Mouse (Mus musculus): ENCODE results near the gene Eps15l1. TPM values are rescaled to one million over a fixed set of nuclear protein-coding genes. Genes with fewer than 3 reads are reported as not detected.

The Eps15l1 gene
- polyA plus RNA-seq, 1 experiment from 2014 or later = 60.5 TPM

DNA sequence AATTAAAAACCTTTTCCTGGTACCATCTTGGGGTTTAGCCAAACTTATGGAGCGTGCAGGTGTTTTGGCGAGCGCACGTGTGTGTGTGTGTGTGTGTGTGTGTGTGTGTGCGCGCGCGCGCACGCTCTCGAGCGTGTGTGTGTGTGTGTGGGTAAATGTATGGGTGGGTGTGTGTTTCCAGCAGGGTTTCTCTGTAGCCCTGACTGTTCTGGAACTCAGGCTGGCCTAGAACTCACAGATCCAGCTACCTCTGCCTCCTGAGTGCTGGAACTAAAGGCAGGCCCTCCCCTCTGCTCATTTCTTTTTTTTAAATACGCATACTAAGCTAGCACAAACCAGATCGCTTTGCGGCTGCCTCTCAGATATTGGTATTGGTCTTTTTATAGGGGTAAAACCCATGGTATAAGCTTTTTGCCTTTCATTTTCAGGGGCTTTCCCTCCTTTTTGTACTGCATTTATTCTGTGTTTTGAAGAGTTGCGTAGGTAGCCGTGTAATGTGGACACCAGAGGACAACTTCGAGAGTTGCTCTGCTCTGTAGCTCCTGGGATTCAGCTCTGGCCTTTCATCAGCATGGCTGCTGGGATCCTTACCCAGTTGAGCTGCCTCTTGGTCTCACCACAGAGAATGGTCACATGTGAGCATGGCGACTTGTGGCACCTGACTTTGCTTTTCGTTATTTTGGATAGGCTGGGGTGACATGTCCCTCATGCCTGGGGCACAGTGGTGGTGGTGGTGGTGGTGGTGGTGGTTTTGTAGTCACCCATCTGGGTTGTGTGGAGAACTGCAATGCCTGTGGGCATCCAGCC, 99.4 kb downstream of the Eps15l1 start:
- H3K27me3 ChIP-seq (ENCODE audit: control insufficient read depth, insufficient read depth, low read length) = peaks cover 40% of the 10 kb centered on the region
- no peak overlapping the region for H3K27ac ChIP-seq
- H3K9me3 ChIP-seq (ENCODE audit: control insufficient read depth, low read length) = no peaks in the 10 kb centered on the region
- DNase-seq (ENCODE audit: low spot score) = no peak
- no peaks in the 10 kb centered on the region for H3K36me3 ChIP-seq (replicated peaks; ENCODE audit: control insufficient read depth, insufficient read depth)
- 93% methylated on average over 20 of the region's 20 CpGs for whole genome bisulfite sequencing
- H3K4me3 ChIP-seq (replicated peaks; ENCODE audit: low read length) = no peak overlapping the region
- H3K4me2 ChIP-seq (replicated peaks) = peak overlapping the region; percentile 19
- H3K9ac ChIP-seq = no peak overlapping the region
- 0 out of 2 replicates have a peak, but pooled peaks cover 6% of the 10 kb centered on the region for H3K4me1 ChIP-seq (replicated peaks; ENCODE audit: control insufficient read depth, insufficient read depth, low read length)
- no peak for ATAC-seq (ENCODE audit: low FRiP score)

DNA sequence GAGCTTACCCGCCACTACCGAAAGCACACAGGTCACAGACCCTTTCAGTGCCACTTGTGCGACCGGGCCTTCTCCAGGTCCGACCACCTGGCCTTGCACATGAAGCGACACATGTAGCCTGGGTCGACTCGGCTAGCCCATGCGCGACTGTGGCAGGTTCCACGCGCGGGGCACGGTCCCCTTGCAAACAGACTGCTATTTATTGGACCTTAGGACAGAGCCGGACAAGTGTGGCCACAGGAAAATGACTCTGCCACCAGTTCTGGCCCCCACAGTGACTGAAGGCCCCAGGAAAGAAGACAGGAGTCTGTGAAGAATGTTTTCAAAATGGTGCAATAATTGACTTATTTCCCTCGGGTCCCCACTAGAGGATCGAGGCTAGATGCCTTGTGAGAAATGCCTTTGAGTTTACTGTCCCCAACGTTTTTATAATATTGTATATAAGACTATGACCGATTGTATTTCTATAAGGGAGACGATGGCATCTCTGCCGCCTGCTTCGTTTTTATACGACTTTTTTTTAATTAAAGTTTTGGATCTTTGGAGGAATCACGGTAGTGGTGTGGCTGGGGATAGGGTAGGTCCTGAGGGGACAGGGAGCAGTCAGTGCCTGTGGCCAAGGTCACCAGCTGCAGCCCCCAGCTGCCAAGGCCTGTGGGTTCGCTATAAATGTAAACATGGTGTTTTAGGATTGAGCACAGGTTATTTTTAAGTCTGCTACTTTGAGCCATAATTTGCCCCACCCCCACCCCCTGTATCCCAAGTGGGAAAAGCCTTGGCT, 100.3 kb downstream of the Eps15l1 start:
- H3K9ac ChIP-seq = no peak overlapping the region; the same call in 1 of the 2 replicates
- ATAC-seq (ENCODE audit: low FRiP score) (no peak), DNase-seq (ENCODE audit: low spot score) (no peak)
- H3K27ac ChIP-seq = no peak overlapping the region
- no peaks in the 10 kb centered on the region for H3K9me3 ChIP-seq (ENCODE audit: control insufficient read depth, low read length)
- peaks cover 40% of the 10 kb centered on the region for H3K27me3 ChIP-seq (ENCODE audit: control insufficient read depth, insufficient read depth, low read length)
- H3K4me1 ChIP-seq (replicated peaks; ENCODE audit: control insufficient read depth, insufficient read depth, low read length) = 0 out of 2 replicates have a peak, but pooled peaks cover 6% of the 10 kb centered on the region
- 0 out of 2 replicates have a peak overlapping the region, but pooled peaks have one; percentile 78 for H3K4me2 ChIP-seq (replicated peaks)
- H3K4me3 ChIP-seq (replicated peaks; ENCODE audit: low read length) = peak overlapping the region; percentile 50
- H3K36me3 ChIP-seq (replicated peaks; ENCODE audit: control insufficient read depth, insufficient read depth) = no peaks in the 10 kb centered on the region
- WGBS = 60% methylated on average over 25 of the region's 25 CpGs

GRCm38 (mm10) chr8:72319921-72320802, 101.1 kb downstream of the Eps15l1 start:
- Histone ChIP-seq H3K4me1 (replicated peaks; ENCODE audit: control insufficient read depth, insufficient read depth, low read length) (0 out of 2 replicates have a peak, but pooled peaks cover 6% of the 10 kb centered on the region), H3K27me3 (ENCODE audit: control insufficient read depth, insufficient read depth, low read length) (peaks cover 40% of the 10 kb centered on the region), H3K9ac (peak overlapping the region; percentile 48; the same call in 1 of the 2 replicates), H3K4me3 (replicated peaks; ENCODE audit: low read length) (peak overlapping the region; percentile 50), H3K27ac (no peak overlapping the region), H3K36me3 (replicated peaks; ENCODE audit: control insufficient read depth, insufficient read depth) (no peaks in the 10 kb centered on the region), H3K9me3 (ENCODE audit: control insufficient read depth, low read length) (no peaks in the 10 kb centered on the region), H3K4me2 (replicated peaks) (peak overlapping the region; percentile 78)
- WGBS = 8% methylated on average over 48 of the region's 55 CpGs
- DNase-seq (ENCODE audit: low spot score) (no peak), ATAC-seq (ENCODE audit: low FRiP score) (no peak)

DNA sequence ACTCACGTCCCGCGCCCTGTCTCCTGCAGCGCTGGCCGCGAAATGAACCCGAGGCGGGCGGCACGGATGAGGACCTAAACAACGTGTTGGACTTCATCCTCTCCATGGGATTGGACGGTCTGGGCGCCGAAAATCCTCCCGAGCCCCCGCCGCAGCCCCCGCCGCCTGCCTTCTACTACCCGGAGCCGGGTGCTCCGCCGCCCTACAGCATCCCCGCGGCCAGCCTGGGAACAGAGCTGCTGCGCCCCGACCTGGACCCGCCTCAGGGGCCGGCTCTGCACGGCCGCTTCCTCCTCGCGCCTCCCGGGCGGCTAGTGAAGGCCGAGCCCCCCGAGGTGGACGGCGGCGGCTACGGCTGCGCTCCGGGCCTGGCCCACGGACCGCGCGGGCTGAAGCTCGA, 101.9 kb downstream of the Eps15l1 start:
- H3K36me3 ChIP-seq (replicated peaks; ENCODE audit: control insufficient read depth, insufficient read depth) = no peaks in the 10 kb centered on the region
- no peak overlapping the region for H3K27ac ChIP-seq
- H3K4me2 ChIP-seq (replicated peaks) = peak overlapping the region; percentile 78
- H3K9ac ChIP-seq = peak overlapping the region; percentile 48
- 0 out of 2 replicates have a peak, but pooled peaks cover 6% of the 10 kb centered on the region for H3K4me1 ChIP-seq (replicated peaks; ENCODE audit: control insufficient read depth, insufficient read depth, low read length)
- H3K4me3 ChIP-seq (replicated peaks; ENCODE audit: low read length) = peak overlapping the region; percentile 50
- 0 out of 2 replicates have a peak, but pooled peaks have one; percentile 6 for ATAC-seq (ENCODE audit: low FRiP score)
- no peak for DNase-seq (ENCODE audit: low spot score)
- no peaks in the 10 kb centered on the region for H3K9me3 ChIP-seq (ENCODE audit: control insufficient read depth, low read length)
- peaks cover 40% of the 10 kb centered on the region for H3K27me3 ChIP-seq (ENCODE audit: control insufficient read depth, insufficient read depth, low read length)
- 2% methylated on average over 41 of the region's 48 CpGs for WGBS

GRCm38 (mm10) chr8:72318801-72319322, 102.4 kb downstream of the Eps15l1 start, which contains the start of gene Klf2:
Gene Klf2 (plus strand): TSS chr8:72319033.
- peaks cover 40% of the 10 kb centered on the region for H3K27me3 ChIP-seq (ENCODE audit: control insufficient read depth, insufficient read depth, low read length)
- H3K4me1 ChIP-seq (replicated peaks; ENCODE audit: control insufficient read depth, insufficient read depth, low read length) = 0 out of 2 replicates have a peak, but pooled peaks cover 6% of the 10 kb centered on the region
- DNase-seq (ENCODE audit: low spot score) (peak; percentile 83), ATAC-seq (ENCODE audit: low FRiP score) (peak; percentile 92)
- no peaks in the 10 kb centered on the region for H3K36me3 ChIP-seq (replicated peaks; ENCODE audit: control insufficient read depth, insufficient read depth)
- no peaks in the 10 kb centered on the region for H3K9me3 ChIP-seq (ENCODE audit: control insufficient read depth, low read length)
- under 1% methylated on average over 46 of the region's 46 CpGs for WGBS
- peak within 1 kb of the TSS; percentile 50 for H3K4me3 ChIP-seq (replicated peaks; ENCODE audit: low read length)
- H3K4me2 ChIP-seq (replicated peaks) = peak within 1 kb of the TSS; percentile 78
- peak within 1 kb of the TSS; percentile 48 for H3K9ac ChIP-seq
- H3K27ac ChIP-seq = no peak within 1 kb of the TSS

GRCm38 (mm10) chr8:72317741-72318301, 103.4 kb downstream of the Eps15l1 start:
- Histone ChIP-seq H3K4me1 (replicated peaks; ENCODE audit: control insufficient read depth, insufficient read depth, low read length) (0 out of 2 replicates have a peak, but pooled peaks cover 6% of the 10 kb centered on the region), H3K36me3 (replicated peaks; ENCODE audit: control insufficient read depth, insufficient read depth) (no peaks in the 10 kb centered on the region), H3K4me2 (replicated peaks) (no peak overlapping the region), H3K9ac (no peak overlapping the region), H3K4me3 (replicated peaks; ENCODE audit: low read length) (no peak overlapping the region), H3K27me3 (ENCODE audit: control insufficient read depth, insufficient read depth, low read length) (peaks cover 40% of the 10 kb centered on the region), H3K27ac (no peak overlapping the region), H3K9me3 (ENCODE audit: control insufficient read depth, low read length) (no peaks in the 10 kb centered on the region)
- no peak for ATAC-seq (ENCODE audit: low FRiP score)
- 48% methylated on average over 5 of the region's 5 CpGs for WGBS
- no peak for DNase-seq (ENCODE audit: low spot score)

- no peak overlapping the region for H3K27ac ChIP-seq
- H3K27me3 ChIP-seq (ENCODE audit: control insufficient read depth, insufficient read depth, low read length) = peaks cover 27% of the 10 kb centered on the region
- H3K36me3 ChIP-seq (replicated peaks; ENCODE audit: control insufficient read depth, insufficient read depth) = no peaks in the 10 kb centered on the region
- no peak for DNase-seq (ENCODE audit: low spot score)
- no peak overlapping the region for H3K4me2 ChIP-seq (replicated peaks)
- ATAC-seq (ENCODE audit: low FRiP score) = no peak
- no peaks in the 10 kb centered on the region for H3K9me3 ChIP-seq (ENCODE audit: control insufficient read depth, low read length)
- no peak overlapping the region for H3K4me3 ChIP-seq (replicated peaks; ENCODE audit: low read length)
- 13% methylated on average over 10 of the region's 10 CpGs for WGBS
- H3K4me1 ChIP-seq (replicated peaks; ENCODE audit: control insufficient read depth, insufficient read depth, low read length) = 0 out of 2 replicates have a peak, but pooled peaks cover 6% of the 10 kb centered on the region
- no peak overlapping the region for H3K9ac ChIP-seq
Measured at GRCm38 (mm10) chr8:72316053-72316695, 105.1 kb downstream of the Eps15l1 start.

DNA sequence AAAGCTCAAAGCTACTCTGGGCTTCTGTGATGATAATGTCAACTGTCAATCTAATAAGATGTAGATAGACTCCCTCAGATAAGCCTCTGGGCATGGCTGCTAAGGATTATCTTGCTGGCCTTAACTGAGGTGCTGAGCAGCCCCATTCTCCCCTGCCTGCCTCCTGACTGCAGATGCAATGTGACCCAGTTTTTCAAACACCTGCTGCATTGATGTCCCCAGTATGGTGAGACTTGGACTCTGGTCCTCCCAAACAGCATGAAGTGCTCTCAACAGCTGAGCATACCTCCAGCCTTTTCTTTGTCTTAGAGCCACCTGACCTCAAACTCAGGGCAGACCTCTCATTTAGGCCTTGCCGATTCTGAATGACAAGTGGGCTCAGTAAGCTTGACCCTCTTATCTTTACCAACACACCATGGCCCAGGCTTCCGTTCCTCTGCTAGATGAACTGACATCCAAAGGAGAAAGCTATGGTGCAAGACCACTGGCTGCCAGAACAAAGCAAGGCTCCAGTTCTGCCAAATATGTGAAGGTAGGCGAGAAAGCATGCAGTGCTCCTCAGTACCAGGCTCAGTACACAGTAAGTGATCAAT, 108.2 kb downstream of the Eps15l1 start:
- Histone ChIP-seq H3K4me3 (replicated peaks; ENCODE audit: low read length) (no peak overlapping the region), H3K4me2 (replicated peaks) (no peak overlapping the region), H3K4me1 (replicated peaks; ENCODE audit: control insufficient read depth, insufficient read depth, low read length) (no peaks in the 10 kb centered on the region), H3K36me3 (replicated peaks; ENCODE audit: control insufficient read depth, insufficient read depth) (no peaks in the 10 kb centered on the region), H3K27me3 (ENCODE audit: control insufficient read depth, insufficient read depth, low read length) (no peaks in the 10 kb centered on the region), H3K9me3 (ENCODE audit: control insufficient read depth, low read length) (no peaks in the 10 kb centered on the region), H3K9ac (no peak overlapping the region), H3K27ac (no peak overlapping the region)
- 85% methylated on average over 3 of the region's 3 CpGs for WGBS
- ATAC-seq (ENCODE audit: low FRiP score) (no peak), DNase-seq (ENCODE audit: low spot score) (no peak)

Data from hindbrain, embryonic 14.5 days (tissue).